Mouse (Mus musculus) heart, adult 9 months (tissue): ENCODE data around the gene Vwa8.

Source experiments
- DNase-seq, 2 experiments: peaks; one replicate each; pipeline ENCODE4 v3.0.0; 2022; ENCODE audit warnings: low spot score in 2 of 2

Vwa8 gene

DNA sequence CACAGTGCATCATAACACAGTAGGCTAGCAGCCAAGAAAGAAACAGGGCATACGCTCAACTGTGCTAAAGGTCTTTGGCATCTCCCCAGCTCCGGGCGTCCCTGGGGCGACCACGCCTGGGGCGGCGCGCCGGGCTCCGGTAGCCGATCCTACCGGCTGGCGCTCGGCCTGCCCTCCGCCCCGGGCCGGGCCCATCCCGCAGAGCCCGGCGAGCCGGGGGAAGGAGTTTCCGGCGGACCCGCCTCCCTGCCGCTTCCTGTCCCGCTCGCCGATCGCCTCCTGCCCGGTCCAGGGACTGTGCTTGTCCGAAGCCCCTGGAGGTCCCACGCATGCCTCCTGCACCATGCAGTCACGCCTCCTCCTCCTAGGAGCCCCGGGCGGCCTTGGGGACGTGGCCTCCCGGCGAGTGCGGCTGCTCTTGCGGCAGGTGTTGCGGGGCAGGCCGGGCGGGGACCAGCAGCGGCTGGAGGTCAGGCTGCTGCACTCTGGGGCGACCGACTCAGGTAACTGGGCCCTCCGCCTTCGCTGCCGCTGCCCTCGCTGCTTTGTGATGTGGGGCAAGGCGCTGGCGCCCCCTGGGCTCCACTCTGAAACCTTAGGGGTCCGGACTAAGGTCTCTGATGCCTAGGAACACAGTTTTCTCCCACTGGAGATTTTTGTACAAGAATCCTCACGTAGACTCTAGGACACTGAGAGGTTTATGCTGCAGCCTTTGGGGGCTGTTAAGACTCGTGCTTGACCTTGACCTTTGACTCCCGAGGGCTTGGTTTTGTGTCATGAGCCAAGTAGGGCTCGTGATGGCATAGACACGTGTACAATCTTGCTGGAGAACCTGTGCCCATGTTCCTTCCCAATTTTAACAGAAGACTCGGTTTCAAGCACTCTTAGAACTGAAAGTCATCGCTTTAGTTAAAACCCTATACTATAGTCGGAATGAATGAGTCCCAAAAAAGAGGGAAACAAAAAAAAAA is at the start of gene Vwa8:
Vwa8 (plus strand) TSS at position 112 of the 971 bp plus-strand sequence.
- DNase-seq = peak; percentile 86 to 88

DNA sequence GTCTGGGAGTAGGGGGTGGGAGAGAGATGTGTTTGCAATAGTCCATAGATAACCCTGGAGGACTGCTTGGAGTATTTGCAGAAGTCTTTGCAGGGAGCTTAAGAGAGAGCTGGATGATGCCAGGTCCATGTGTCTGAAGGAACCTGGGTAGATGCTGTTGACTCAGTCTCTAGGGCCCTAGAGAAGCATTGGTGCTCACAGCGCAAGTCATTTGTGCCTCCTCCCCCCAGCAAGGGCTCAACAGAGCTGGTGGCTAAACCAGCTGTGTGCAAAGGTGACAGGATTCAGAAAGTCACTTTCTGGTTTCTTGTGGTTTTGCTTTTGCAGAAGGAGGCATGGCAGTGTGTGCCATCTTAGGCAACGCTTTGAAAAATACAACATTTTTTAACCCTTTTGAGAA is 46.5 kb upstream of the Vwa8 start:
- DNase-seq = no peak

GRCm38 (mm10) chr14:78803924-78804323 is 44.9 kb upstream of the Vwa8 start:
- DNase-seq = no peak

- no peak for DNase-seq
Measured at GRCm38 (mm10) chr14:78812896-78813295, 36.0 kb upstream of the Vwa8 start.

- DNase-seq = no peak
Measured at GRCm38 (mm10) chr14:78816411-78816810, 32.4 kb upstream of the Vwa8 start.

DNA sequence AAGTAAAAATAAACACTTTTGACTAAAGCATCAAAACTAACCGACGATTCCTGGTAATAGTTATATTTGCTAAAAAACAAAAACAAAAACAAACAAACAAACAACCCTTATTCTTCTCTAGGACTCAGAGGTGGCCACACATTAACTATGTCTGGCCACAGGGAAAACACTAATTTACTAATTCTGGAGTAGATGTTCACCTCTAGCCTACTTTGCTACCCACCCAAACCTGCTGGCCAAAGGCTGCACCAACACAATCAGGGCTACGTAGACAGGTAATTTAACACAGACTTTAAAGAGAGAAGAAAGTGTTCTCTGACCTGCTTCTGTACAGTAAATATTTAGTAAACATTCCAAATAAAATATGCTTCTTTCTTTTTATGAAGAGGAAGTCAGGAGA is 31.2 kb upstream of the Vwa8 start:
- no peak for DNase-seq

- DNase-seq = no peak
Measured at GRCm38 (mm10) chr14:78818406-78818805, 30.4 kb upstream of the Vwa8 start.

GRCm38 (mm10) chr14:78824013-78824412 is 24.8 kb upstream of the Vwa8 start:
- no peak for DNase-seq

GRCm38 (mm10) chr14:78824507-78824906 is 24.3 kb upstream of the Vwa8 start:
- no peak for DNase-seq

- DNase-seq = no peak
Measured at GRCm38 (mm10) chr14:78831158-78831557, 17.7 kb upstream of the Vwa8 start.

- DNase-seq = no peak
Measured at GRCm38 (mm10) chr14:78847948-78848347, 904 bp upstream of the Vwa8 start.

DNA sequence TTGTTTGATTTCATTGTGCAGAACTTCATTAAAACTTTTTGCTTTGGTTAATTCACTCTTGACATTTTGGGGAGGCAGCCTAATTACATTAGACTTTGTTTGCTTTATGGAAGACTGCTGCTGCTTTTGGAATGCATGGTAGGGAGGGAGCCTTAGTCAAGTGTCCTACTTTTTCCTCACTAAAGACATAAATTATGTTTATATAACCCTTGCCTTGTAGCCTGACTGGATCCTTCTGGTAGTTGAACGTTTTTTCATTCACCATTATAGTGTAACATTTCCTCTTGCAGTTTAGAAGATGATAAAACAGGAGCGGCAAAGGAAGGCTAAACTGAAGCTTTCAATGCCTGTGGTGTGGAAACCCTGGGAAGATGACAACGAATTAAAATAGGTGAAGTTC is 375 bp upstream of the Vwa8 start:
- peak in 1 of 2 experiments; percentile 3 for DNase-seq

DNA sequence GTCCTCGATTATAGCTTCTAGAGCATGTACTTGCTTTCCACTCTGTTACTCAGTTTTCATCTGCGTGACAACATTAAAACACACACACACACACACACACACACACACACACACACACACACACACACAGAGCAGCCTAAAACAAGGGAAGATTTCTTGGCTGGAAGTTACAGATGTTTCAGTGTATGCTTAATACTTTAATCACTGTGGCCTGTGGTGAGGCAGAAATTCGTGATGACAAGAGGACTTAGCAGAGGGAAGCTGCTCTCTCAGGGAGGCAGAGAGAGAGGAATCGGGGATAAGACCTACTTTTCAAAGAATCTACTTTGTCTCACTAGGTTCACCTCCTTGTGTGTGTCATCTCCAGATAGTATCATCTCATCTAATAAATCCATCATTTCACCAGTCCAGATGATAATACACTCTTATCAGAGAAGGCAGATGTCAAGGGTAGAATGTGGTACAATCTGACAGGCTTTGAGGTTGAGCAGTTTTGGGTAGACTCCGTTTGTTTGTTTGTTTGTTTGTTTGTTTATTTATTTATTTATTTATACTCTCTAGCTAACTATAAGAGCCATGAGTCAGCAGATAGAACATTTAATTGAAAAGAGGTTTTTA is 1.2 kb downstream of the Vwa8 start:
- no peak for DNase-seq

GRCm38 (mm10) chr14:78850666-78851065 is 1.8 kb downstream of the Vwa8 start:
- peak in 1 of 2 experiments; percentile 19 for DNase-seq

- peak in 1 of 2 experiments; percentile 16 for DNase-seq
Measured at GRCm38 (mm10) chr14:78851366-78851765, 2.5 kb downstream of the Vwa8 start.

DNA sequence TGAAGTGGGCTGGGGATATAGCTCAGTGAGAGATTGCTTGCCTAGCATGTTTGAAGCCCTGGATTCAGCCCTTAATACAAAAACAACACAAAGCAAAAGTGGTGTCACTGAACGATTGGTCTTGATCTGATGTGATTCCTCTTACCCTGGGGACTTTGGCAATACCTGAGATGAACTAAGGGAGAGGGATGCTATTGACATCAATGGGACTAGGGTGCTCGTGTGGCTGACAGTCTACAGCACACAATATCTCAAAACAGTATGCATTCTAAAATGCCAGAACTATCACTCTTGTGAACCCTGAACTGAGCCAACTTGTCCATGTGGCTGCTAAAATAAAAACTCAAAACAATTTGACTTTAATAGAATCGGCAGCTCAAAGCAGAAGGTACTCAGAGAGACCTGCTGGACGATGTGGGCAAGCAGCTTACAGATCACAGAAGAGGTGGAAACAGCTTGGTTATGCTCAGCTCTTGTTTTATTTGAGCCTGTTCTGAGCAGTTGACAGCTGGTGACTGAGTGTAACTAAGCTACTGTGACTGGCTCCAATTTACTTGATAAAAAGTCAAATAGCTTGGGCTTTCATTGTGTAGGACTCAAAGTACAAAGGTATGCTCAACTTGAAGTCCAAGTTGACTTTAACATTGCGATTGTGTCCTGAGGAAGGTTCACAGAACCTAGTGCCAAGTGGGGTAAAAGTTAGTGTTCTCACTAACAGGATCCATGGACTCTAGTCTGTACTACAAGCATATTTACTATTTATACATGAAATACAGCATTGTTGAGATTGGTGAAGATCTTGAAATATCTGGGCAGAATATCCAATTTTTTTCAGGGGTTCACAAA is 3.8 kb downstream of the Vwa8 start:
- peak in 1 of 2 experiments; percentile 7 for DNase-seq

DNA sequence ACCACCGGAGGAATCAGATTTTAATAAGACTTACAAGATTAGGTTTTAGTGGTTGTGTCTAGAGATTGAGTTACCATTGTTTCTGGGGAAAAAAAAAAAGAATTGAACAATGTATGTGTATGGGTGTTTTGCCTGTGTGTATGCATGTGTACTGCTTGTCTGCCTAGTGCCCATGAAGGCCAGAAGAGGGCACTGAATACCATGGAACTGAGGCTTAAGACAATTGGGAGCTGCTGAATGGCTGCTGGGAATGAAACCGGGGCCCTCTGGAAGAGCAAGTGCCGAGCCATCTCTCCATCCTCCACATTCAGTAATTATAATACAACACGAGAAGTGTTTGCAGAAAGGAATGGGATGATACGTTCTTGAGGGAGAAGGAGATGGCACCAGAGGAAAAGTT is 12.3 kb downstream of the Vwa8 start:
- DNase-seq = no peak

GRCm38 (mm10) chr14:78870036-78870435 is 21.2 kb downstream of the Vwa8 start:
- no peak for DNase-seq

GRCm38 (mm10) chr14:78877176-78877575 is 28.3 kb downstream of the Vwa8 start:
- DNase-seq = no peak

DNA sequence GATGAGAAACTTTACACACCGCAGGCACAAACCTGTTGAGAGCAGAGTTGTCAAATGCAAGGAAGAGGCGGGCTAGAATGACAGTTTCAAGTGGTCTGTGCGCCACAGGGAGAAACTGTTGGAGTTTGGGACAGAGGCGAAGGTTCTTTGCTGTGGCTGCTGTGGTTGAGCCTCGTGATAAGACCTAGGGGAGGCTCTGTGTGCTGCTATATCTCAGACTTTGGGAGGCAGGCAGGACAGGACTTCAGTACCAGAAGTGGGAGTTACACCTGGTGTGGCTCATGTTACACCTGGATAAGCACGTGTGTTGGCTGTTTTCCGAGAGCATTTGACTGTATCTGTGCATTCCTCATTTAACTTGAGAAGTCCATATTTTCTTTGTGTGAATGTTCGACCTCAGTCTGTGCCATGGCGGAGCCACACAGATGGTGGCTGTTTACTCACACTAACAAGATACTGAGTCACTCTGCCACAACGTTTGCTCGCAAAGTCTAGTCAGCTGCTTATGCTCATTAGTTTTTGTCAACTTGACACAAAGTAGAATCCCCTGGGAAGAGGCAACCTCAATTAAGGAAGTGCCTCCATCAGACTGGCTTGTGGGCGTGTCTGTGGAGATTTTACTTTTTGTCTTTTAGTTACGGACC is 29.7 kb downstream of the Vwa8 start:
- no peak for DNase-seq

DNA sequence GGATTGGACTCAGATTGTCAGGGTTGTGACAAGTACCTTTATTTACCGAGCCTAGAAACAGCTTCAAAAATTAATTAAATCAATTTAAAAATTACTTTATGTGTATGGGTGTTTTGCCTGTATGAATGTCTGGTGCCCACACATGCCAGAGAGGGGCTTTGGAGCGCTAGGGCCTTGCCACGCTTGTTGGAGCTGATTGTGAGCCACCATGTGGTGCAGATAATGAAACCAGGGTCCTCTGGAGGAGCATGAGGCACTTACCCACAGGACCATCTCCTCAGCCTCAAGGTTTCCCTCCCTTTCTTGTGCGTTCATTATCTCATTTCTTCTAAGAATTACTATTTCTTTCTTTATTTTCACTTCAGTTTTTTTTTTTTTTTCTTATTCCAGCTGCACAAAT is 32.0 kb downstream of the Vwa8 start:
- DNase-seq = no peak

GRCm38 (mm10) chr14:78881563-78881962 is 32.7 kb downstream of the Vwa8 start:
- no peak for DNase-seq
